Mouse (Mus musculus): ENCODE results near the gene Gm2a. TPM values are rescaled to one million over a fixed set of nuclear protein-coding genes. Genes with fewer than 3 reads are reported as not detected.

The Gm2a gene
- total RNA-seq, 1 experiment = 11.7 TPM

GRCm38 (mm10) chr11:55126663-55127062 is 28.7 kb downstream of the Gm2a start:
- no peak overlapping the region for H3K4me3 ChIP-seq (ENCODE audit: insufficient read depth in 1 of 2, low read depth in 1 of 2, low read length in 2 of 2, poor library complexity in 1 of 2, severe bottlenecking in 1 of 2)
- in situ Hi-C loops (cut with MboI; ENCODE audit: low sequenced_read_pairs in 2 of 2, unreplicated experiment in 2 of 2) = no loop called here
- no peaks in the 10 kb centered on the region for H3K9me3 ChIP-seq (ENCODE audit: control insufficient read depth, insufficient read depth, low read depth, low read length)
- no peak overlapping the region for H3K27ac ChIP-seq (ENCODE audit: insufficient read depth, low read depth, low read length, poor library complexity, severe bottlenecking)
- no peak for DNase-seq (ENCODE audit: low read depth, low spot score)
- H3K4me1 ChIP-seq (ENCODE audit: control insufficient read depth in 2 of 2, insufficient read depth in 2 of 2, low read length in 2 of 2, poor library complexity in 1 of 2) = peaks cover 13% of the 10 kb centered on the region in 2 experiments
- H3K36me3 ChIP-seq (ENCODE audit: control insufficient read depth, insufficient read depth, low read length, poor library complexity, severe bottlenecking) = no peaks in the 10 kb centered on the region
- no peak overlapping the region for H3K9ac ChIP-seq (ENCODE audit: insufficient read depth, low read depth, low read length, poor library complexity, severe bottlenecking)
- TF ChIP-seq ZC3H11A (IDR thresholded peaks at IDR 0.05; ENCODE audit: borderline replicate concordance, low read depth, low read length) (no peak), CHD2 (IDR thresholded peaks at IDR 0.05; ENCODE audit: low read depth, low read length) (no peak), HCFC1 (IDR thresholded peaks at IDR 0.05; ENCODE audit: borderline replicate concordance, insufficient read depth, low read length) (no peak), MAFK (IDR thresholded peaks at IDR 0.05; ENCODE audit: insufficient read depth, low read depth, low read length) (no peak), ZNF384 (IDR thresholded peaks at IDR 0.05; ENCODE audit: low read depth, low read length) (no peak)

- in situ Hi-C loops (cut with MboI; ENCODE audit: low sequenced_read_pairs in 2 of 2, unreplicated experiment in 2 of 2) = no loop called here
- Histone ChIP-seq H3K9me3 (ENCODE audit: control insufficient read depth, insufficient read depth, low read depth, low read length) (no peaks in the 10 kb centered on the region), H3K4me3 (ENCODE audit: insufficient read depth in 1 of 2, low read depth in 1 of 2, low read length in 2 of 2, poor library complexity in 1 of 2, severe bottlenecking in 1 of 2) (no peak overlapping the region), H3K4me1 (ENCODE audit: control insufficient read depth in 2 of 2, insufficient read depth in 2 of 2, low read length in 2 of 2, poor library complexity in 1 of 2) (peaks cover 13 to 14% of the 10 kb centered on the region in 2 experiments), H3K36me3 (ENCODE audit: control insufficient read depth, insufficient read depth, low read length, poor library complexity, severe bottlenecking) (no peaks in the 10 kb centered on the region), H3K27ac (ENCODE audit: insufficient read depth, low read depth, low read length, poor library complexity, severe bottlenecking) (no peak overlapping the region), H3K9ac (ENCODE audit: insufficient read depth, low read depth, low read length, poor library complexity, severe bottlenecking) (no peak overlapping the region)
- no peak for TF ChIP-seq ZC3H11A (IDR thresholded peaks at IDR 0.05; ENCODE audit: borderline replicate concordance, low read depth, low read length)
- no peak for TF ChIP-seq CHD2 (IDR thresholded peaks at IDR 0.05; ENCODE audit: low read depth, low read length)
- no peak for TF ChIP-seq HCFC1 (IDR thresholded peaks at IDR 0.05; ENCODE audit: borderline replicate concordance, insufficient read depth, low read length)
- TF ChIP-seq ZNF384 (IDR thresholded peaks at IDR 0.05; ENCODE audit: low read depth, low read length) = no peak
- no peak for TF ChIP-seq MAFK (IDR thresholded peaks at IDR 0.05; ENCODE audit: insufficient read depth, low read depth, low read length)
- DNase-seq (ENCODE audit: low read depth, low spot score) = no peak
Measured at GRCm38 (mm10) chr11:55127937-55128336, 30.0 kb downstream of the Gm2a start.

- DNase-seq (ENCODE audit: low read depth, low spot score) = no peak
- Histone ChIP-seq H3K4me1 (ENCODE audit: control insufficient read depth in 2 of 2, insufficient read depth in 2 of 2, low read length in 2 of 2, poor library complexity in 1 of 2) (peaks cover 13 to 14% of the 10 kb centered on the region in 2 experiments), H3K9me3 (ENCODE audit: control insufficient read depth, insufficient read depth, low read depth, low read length) (no peaks in the 10 kb centered on the region), H3K36me3 (ENCODE audit: control insufficient read depth, insufficient read depth, low read length, poor library complexity, severe bottlenecking) (no peaks in the 10 kb centered on the region), H3K4me3 (ENCODE audit: insufficient read depth in 1 of 2, low read depth in 1 of 2, low read length in 2 of 2, poor library complexity in 1 of 2, severe bottlenecking in 1 of 2) (no peak overlapping the region), H3K27ac (ENCODE audit: insufficient read depth, low read depth, low read length, poor library complexity, severe bottlenecking) (no peak overlapping the region), H3K9ac (ENCODE audit: insufficient read depth, low read depth, low read length, poor library complexity, severe bottlenecking) (no peak overlapping the region)
- TF ChIP-seq HCFC1 (IDR thresholded peaks at IDR 0.05; ENCODE audit: borderline replicate concordance, insufficient read depth, low read length) = no peak
- TF ChIP-seq MAFK (IDR thresholded peaks at IDR 0.05; ENCODE audit: insufficient read depth, low read depth, low read length) = no peak
- no peak for TF ChIP-seq ZC3H11A (IDR thresholded peaks at IDR 0.05; ENCODE audit: borderline replicate concordance, low read depth, low read length)
- TF ChIP-seq CHD2 (IDR thresholded peaks at IDR 0.05; ENCODE audit: low read depth, low read length) = no peak
- no peak for TF ChIP-seq ZNF384 (IDR thresholded peaks at IDR 0.05; ENCODE audit: low read depth, low read length)
- in situ Hi-C loops (cut with MboI; ENCODE audit: low sequenced_read_pairs in 2 of 2, unreplicated experiment in 2 of 2) = no loop called here
Measured at GRCm38 (mm10) chr11:55128411-55128810, 30.5 kb downstream of the Gm2a start.

DNA sequence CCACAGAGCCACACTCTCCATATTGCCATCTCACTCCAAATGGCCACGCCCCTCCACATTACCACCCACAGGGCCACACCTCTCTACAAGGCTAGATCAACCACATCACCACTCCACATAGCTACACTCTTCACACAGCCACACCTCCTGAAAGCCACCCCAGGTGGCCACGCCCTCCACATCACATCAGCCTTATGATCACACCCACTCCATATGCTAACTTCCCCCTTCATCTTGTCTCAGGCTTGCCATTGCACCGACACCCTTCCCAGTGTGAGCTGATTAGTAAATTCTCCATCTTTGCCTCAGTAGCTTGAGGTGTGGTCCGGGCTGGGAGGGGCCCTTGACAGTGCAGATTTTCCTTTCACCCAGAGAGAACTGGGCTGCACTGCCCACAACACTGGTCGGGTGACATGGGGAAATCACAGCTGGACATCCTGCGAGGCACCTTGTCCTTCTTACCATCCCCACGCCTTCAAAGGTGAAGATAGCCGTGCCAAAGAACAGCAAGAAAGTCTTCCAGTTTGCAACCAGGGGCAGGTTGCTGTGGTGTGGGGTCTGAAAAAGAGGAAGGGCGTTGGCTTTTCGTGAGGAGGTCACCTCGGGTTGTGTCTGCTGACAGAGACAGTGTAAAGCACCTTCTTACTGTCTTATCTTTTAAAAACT is 33.3 kb downstream of the Gm2a start:
- TF ChIP-seq ZC3H11A (IDR thresholded peaks at IDR 0.05; ENCODE audit: borderline replicate concordance, low read depth, low read length) (no peak), MAFK (IDR thresholded peaks at IDR 0.05; ENCODE audit: insufficient read depth, low read depth, low read length) (no peak; the same call in 1 of the 2 replicates), CHD2 (IDR thresholded peaks at IDR 0.05; ENCODE audit: low read depth, low read length) (no peak), HCFC1 (IDR thresholded peaks at IDR 0.05; ENCODE audit: borderline replicate concordance, insufficient read depth, low read length) (no peak), ZNF384 (IDR thresholded peaks at IDR 0.05; ENCODE audit: low read depth, low read length) (no peak)
- Histone ChIP-seq H3K4me1 (ENCODE audit: control insufficient read depth in 2 of 2, insufficient read depth in 2 of 2, low read length in 2 of 2, poor library complexity in 1 of 2) (peaks cover 14 to 18% of the 10 kb centered on the region in 2 experiments), H3K36me3 (ENCODE audit: control insufficient read depth, insufficient read depth, low read length, poor library complexity, severe bottlenecking) (no peaks in the 10 kb centered on the region), H3K27ac (ENCODE audit: insufficient read depth, low read depth, low read length, poor library complexity, severe bottlenecking) (peak overlapping the region; percentile 13; the same call in 1 of the 2 replicates), H3K9me3 (ENCODE audit: control insufficient read depth, insufficient read depth, low read depth, low read length) (no peaks in the 10 kb centered on the region), H3K9ac (ENCODE audit: insufficient read depth, low read depth, low read length, poor library complexity, severe bottlenecking) (no peak overlapping the region), H3K4me3 (ENCODE audit: insufficient read depth in 1 of 2, low read depth in 1 of 2, low read length in 2 of 2, poor library complexity in 1 of 2, severe bottlenecking in 1 of 2) (0 out of 4 replicates have a peak overlapping the region, but pooled peaks of 1 of the 2 experiments have one; percentile 5)
- in situ Hi-C loops (cut with MboI; ENCODE audit: low sequenced_read_pairs in 2 of 2, unreplicated experiment in 2 of 2) = no loop called here
- DNase-seq (ENCODE audit: low read depth, low spot score) = no peak
